Mouse (Mus musculus) urinary bladder, postnatal 36 days (tissue): ENCODE measurements around the gene 4930503B20Rik.

ENCODE experiments used
- DNase-seq, 2 experiments: peaks; one replicate each; pipeline ENCODE4 v3.0.0; 2022; ENCODE audit warnings: low spot score in 2 of 2, mixed read lengths in 1 of 2

The 4930503B20Rik gene

GRCm38 (mm10) chr3:146652431-146652830 is 1.3 kb upstream of the 4930503B20Rik start:
- no peak for DNase-seq

GRCm38 (mm10) chr3:146650716-146651115 is 401 bp downstream of the 4930503B20Rik start:
- DNase-seq, result no peak

GRCm38 (mm10) chr3:146649311-146649894 is 1.7 kb downstream of the 4930503B20Rik start:
- DNase-seq, result no peak

- no peak for DNase-seq
Measured at GRCm38 (mm10) chr3:146641818-146642427, 9.2 kb downstream of the 4930503B20Rik start.

GRCm38 (mm10) chr3:146632506-146632905 is 18.6 kb downstream of the 4930503B20Rik start:
- DNase-seq, result no peak

GRCm38 (mm10) chr3:146628227-146628982 is 22.7 kb downstream of the 4930503B20Rik start:
- DNase-seq, result no peak

- no peak for DNase-seq
Measured at GRCm38 (mm10) chr3:146625766-146626165, 25.4 kb downstream of the 4930503B20Rik start.

- no peak for DNase-seq
Measured at GRCm38 (mm10) chr3:146621966-146622365, 29.2 kb downstream of the 4930503B20Rik start.

GRCm38 (mm10) chr3:146620555-146621249 is 30.4 kb downstream of the 4930503B20Rik start:
- DNase-seq, result no peak

- no peak for DNase-seq
Measured at GRCm38 (mm10) chr3:146620101-146620500, 31.0 kb downstream of the 4930503B20Rik start.

- no peak for DNase-seq
Measured at GRCm38 (mm10) chr3:146618357-146618756, 32.8 kb downstream of the 4930503B20Rik start.

- no peak for DNase-seq
Measured at GRCm38 (mm10) chr3:146617946-146618345, 33.2 kb downstream of the 4930503B20Rik start.

- DNase-seq, result no peak
Measured at GRCm38 (mm10) chr3:146616533-146617283, 34.4 kb downstream of the 4930503B20Rik start.

- no peak for DNase-seq
Measured at GRCm38 (mm10) chr3:146615496-146615895, 35.6 kb downstream of the 4930503B20Rik start, which contains the start of gene Dnase2b. TSS of gene Dnase2b (minus strand) at chr3:146615596.

- no peak for DNase-seq
Measured at GRCm38 (mm10) chr3:146611821-146612220, 39.3 kb downstream of the 4930503B20Rik start.

- DNase-seq, result no peak
Measured at GRCm38 (mm10) chr3:146611261-146611660, 39.9 kb downstream of the 4930503B20Rik start.

GRCm38 (mm10) chr3:146610322-146610721 is 40.8 kb downstream of the 4930503B20Rik start:
- DNase-seq, result no peak

- DNase-seq, result no peak
Measured at GRCm38 (mm10) chr3:146607368-146607767, 43.7 kb downstream of the 4930503B20Rik start.

GRCm38 (mm10) chr3:146604647-146605046 is 46.5 kb downstream of the 4930503B20Rik start:
- DNase-seq, result no peak

- DNase-seq, result no peak
Measured at GRCm38 (mm10) chr3:146602531-146602930, 48.6 kb downstream of the 4930503B20Rik start.

- DNase-seq, result no peak
Measured at GRCm38 (mm10) chr3:146601205-146601604, 49.9 kb downstream of the 4930503B20Rik start.
